Mouse (Mus musculus) layer of hippocampus, adult 9-11 months (tissue): ENCODE results near the gene Ciz1.

Experiments used
- DNase-seq: peaks from one replicate; pipeline ENCODE4 v3.0.0; 2022

Ciz1 gene

DNA sequence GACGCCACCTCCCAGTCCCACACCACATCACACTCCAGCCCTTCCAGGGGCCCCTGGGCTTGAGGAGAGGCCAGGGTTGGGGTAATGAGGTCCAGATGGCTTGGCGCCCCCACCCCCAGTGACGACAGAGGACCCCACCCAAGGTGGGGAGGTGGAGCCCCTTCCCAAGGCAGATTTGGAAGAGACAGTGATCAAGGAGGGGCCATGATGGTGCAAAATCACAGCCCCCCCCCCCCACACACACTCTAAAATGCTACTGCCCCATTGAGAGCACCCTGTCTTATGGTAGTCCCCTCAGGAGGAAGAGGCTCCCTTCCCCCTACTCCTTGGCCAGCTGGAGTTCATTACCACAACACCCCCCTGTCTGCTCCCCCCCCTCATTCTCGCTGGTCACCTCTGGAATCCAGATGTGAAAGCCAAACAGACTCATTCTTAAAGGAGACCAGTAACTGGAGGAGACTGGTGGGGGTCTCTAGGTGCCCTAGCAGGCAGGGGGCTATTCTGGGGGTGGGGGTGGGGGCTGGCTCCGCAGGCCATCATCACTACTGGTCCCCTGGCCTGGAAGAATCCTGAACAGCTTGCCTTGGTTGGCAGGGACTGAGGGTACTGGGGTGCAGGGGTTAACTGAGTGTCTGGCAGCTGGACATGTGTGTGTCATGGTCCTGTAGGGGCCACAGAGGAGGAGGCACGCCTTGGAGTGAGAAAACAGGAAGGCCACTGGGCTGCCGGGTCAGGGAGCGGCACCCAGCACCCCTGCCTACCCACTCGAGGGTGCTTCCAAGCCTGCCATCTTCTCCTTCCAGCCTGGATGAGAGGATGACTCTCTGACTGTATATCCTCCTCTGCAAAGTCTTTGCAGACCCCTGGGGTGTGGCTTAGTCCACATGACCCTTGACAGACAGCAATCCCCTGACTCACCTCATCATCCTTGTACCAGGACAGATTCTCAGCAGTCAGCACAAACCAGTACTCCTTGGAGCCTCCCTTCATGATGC is 32.2 kb upstream of the Ciz1 start:
- no peak for DNase-seq

DNA sequence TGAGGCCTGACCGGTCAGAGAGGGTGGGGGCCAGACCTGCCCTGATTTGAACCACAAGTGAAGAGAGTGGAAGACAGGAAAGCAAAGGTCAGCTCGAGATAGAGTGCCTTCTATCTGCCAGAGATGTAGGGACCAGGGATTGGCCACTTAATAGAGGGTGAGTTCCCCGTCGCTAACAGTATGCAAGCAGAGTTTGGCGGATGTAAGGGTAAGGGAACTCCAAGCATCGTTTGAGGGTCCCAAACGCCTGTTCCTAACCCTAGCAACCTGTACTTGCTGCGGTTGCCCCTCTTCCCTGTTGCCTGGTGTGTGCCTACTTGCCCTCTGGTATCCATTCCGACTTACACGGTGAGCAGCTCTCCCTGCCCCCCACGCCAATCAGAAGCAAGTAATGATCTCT is 31.4 kb upstream of the Ciz1 start:
- no peak for DNase-seq

GRCm38 (mm10) chr2:32321591-32322298 is 30.4 kb upstream of the Ciz1 start:
- DNase-seq: no peak

DNA sequence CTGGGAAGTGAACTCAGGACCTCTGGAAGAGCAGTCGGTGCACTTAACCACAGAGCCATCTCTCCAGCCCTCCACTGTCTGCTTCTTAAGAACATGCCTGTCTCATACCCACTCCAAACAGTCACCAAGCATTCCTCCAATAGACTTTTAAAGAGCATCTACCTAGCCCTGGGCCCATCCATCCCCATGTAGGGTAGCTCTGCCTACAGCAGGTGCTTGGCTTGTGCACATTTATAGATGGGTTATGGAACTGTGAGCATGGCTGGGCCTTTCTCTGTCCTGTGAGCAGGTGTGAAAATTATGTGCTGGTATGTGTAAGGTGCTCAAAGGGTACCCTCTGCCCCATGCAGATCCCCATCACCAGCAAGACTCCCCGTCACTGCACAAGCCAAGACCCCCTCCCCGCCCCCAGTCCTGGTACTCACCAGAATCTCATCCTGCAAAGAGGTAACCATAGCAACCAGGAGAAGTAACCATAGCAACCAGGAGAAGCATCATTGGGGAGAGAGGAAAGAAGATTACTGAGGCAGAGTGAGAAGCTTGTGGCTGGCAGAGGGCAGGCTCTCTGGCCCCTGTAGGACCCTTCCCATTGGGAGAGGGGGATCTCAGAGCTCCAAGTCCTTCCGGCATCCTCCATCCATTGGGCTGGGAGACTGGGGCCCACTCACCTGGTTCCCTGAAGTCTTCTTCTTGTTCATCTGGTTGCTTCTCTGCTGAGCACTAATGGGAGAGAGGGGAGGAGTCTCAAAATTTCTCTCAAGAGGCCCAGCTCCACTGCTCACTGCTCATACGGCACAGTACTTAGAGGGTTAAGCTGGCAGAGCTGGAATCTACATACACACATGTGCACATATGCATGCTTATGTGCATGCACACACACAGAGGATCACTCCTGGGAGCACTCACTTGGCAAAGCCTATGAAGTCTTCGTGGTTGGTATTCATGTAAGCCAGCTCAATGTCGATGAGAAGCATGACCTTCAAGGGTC is 29.1 kb upstream of the Ciz1 start:
- DNase-seq: no peak

DNA sequence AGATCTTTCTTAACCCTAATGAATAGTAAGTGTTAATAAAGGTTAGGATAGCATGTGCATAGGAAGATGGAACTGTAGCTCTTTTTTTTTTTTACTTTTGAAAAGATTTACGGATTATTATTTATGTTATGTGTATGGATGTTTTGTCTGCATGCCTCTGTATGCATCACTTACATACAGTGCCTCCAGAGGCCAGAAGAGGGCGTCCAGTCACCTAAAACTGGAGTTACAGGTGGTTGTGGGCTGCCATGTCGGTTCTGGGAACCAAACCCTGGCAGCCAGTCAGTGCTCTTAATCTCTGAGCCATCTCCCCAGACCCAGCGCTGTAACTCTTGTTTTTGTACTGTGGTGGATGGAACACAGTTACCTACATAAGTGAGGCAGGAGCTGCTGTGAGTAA is 27.8 kb upstream of the Ciz1 start:
- DNase-seq: no peak

DNA sequence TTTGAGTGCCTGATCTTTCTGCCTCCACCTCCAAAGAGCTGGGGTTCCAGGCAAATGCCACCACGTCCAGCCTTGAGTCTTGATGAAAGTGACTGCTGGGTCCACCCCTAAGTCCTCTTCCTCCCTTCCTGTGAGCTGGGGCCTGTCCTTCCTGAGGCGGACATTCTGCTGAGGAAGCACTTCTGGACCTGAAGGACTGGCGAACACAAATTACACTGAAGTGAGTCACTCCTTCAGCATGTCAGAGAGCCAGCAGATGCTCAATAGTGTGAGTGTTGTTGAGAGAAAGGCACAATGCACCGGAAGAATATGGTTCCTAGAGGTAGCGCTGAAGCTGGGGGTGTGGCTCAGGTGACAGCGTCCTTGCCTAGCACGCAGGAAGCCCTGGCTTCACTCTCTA is 26.8 kb upstream of the Ciz1 start:
- no peak for DNase-seq

DNA sequence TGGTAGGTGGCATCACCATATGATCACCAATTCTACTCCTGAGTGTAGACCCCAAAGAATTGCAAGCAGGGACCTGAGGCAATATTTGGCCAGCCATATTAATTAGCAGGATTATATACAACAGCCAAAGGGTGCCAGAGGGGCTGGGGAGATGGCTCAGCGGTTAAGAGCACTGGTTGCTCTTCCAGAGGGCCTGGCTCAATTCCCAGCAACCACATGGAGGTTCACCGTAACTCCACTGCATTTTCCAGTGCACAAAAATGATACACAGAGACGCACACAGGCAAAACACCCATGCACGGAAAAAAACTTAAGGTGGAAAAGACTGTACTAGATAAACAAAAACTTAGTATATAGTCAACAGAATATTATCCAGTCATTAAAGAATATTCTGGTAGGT is 24.9 kb upstream of the Ciz1 start:
- DNase-seq: no peak

DNA sequence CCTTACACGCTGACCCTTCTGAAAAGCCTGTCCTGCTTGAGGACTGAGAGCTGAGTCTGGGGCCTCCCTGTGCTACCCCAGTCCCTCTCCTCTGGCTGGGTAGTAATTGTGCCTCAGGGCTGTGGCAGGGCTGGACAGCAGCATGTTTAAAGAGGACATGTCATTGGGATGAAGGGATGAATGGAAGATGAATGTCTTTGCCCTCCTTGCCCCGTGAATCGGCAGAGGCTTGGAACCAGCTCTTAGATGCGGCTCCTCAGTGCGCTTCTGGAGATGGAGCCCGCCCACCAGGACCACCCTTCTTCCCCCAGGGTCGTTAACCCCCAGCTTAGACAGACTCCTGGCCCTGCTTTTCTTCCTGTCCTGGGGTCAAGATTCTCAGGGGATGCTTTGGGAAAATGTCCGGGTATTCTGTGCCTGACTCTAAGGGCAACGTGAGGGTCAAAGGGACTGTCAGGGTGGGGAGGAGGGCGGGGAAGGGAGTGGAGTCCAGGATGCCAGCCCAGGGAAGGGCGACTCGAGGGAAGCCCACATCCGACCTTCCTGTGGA is 23.1 kb upstream of the Ciz1 start:
- DNase-seq: no peak

DNA sequence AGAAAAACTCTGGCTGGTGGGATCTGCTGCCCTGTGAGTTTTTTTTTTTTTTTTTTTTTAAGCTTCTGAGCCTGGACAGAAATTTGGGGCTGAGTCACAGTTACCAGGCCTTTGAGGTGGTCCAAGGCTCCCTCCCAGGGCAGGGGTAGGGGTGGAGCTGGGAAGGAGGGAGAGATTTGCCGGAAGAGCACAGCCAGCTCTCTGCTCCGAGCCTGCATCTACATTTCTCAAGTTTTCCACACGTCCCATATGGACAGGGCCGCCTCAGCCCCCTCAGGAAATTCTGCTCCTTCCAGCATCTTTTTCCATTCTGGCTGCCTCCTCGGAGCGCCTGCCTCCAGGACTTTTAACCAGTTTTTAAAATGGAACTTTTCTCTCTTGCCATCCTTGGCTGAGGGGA is 22.6 kb upstream of the Ciz1 start:
- no peak for DNase-seq

- no peak for DNase-seq
Measured at GRCm38 (mm10) chr2:32332159-32332558, 20.0 kb upstream of the Ciz1 start.

DNA sequence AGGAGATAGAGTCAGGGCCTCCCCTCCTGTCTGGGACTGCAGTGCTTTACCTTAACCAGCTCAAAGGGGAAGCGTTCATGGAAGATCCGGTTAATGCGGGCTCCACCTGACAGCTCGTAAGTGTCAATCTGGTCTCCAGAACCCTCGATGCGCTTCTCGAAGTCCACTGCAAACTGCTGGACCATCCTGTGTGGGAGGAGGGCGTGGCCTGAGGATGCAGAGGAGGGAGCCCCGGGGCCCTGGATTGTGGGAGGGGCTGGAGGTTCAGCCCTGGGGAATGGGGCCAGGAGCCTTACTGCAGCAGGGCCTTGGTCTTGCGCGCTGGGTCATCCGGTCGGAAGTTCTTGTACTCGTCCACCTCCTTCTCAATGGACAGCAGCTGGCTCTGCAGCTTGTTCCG is 16.2 kb upstream of the Ciz1 start:
- DNase-seq: no peak

DNA sequence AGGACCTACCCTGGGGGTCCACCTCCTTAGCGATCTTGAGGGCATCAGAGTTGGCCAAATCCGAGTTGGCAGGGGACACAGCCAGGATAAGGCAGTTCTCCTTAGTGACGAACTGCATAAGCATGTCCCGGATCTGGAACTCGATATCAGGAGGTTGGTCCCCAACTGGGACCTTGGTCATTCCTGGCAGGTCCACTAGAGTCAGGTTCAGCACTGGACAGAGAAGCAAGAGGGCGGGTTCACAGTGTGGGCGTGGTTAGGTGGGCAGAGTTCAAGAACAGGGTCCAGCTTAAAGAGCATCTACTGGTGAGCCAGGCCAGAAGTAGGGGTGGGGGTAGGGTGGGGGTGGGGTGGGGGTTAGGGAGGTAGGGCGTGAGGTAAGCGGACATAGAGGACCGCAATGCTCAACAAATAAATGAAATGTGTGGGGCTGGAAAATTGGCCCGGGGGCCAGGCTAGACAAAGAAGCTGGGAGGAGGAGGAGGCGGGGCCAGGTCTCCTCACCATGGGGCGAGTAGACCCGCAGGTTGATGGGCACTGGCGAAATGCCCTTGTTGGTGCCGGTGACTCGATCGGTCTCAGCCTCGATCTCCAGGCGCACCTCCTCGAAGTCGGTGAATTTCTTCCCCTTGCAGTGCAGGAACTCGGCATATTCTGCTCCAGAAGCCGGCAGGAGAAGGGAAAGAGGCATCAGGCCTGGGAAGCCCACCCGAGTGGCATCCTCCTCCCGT is 12.1 kb upstream of the Ciz1 start:
- no peak for DNase-seq

GRCm38 (mm10) chr2:32340836-32341633 is 11.1 kb upstream of the Ciz1 start:
- peak; percentile 79 for DNase-seq

DNA sequence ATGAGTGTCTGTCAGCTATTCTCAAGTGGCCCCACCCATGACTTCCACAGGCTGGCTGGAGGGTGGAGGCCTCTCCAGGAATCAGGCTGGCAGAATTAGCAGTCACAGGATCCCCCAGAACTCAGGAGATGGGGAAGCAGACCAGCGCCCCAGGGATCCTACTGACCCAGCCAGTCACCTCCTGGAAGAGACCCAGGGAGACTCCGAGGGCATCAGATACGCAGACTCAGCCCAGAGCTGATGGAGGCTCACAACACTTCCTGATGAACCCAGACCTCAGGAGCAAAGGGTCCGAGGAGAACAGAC is 10.5 kb upstream of the Ciz1 start:
- DNase-seq: no peak

GRCm38 (mm10) chr2:32342039-32342438 is 10.1 kb upstream of the Ciz1 start:
- DNase-seq: no peak

DNA sequence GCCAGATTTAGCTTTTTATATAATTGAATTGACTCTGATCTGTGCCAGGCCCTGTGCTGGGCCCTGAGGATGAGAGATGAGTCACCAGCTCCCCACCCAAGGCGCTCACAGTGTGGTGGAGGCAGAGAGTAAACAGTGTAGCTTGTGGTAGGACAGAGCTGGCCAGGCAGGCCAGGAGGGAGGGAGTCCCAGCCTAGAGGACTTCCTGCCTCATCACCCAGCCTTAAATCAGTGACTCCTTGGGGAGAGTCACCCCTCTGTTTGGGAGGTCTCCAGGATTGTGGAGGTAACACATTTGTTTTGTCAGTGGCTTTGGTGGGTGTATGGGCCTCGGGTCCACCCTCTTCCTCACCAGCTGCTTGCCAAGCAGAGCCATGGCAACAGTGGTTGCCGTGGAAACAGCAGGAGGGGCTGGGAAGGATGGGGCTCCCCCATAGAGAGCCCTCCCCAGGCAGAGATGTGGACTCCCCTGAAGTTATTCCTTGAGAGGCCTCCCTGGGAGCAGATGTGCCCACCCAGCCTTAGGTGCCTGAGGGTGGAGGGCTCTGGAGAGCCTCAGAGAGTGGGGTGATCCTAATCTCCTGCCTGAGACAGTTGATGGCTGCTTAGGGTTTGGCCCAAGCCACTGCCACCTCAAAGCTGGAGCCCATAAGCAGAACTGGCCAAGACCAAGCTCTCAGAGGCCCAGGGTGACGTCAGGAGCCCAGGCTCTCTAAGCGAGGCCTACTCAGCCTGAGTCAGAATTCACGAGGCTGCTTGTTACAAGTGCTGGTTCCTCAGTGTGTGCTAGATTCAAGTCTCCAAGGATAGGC is 9.4 kb upstream of the Ciz1 start:
- peak; percentile 84 for DNase-seq

- no peak for DNase-seq
Measured at GRCm38 (mm10) chr2:32343351-32343671, 8.8 kb upstream of the Ciz1 start.

GRCm38 (mm10) chr2:32344056-32344455 is 8.1 kb upstream of the Ciz1 start:
- DNase-seq: peak; percentile 52

GRCm38 (mm10) chr2:32344598-32345321 is 7.4 kb upstream of the Ciz1 start:
- no peak for DNase-seq

DNA sequence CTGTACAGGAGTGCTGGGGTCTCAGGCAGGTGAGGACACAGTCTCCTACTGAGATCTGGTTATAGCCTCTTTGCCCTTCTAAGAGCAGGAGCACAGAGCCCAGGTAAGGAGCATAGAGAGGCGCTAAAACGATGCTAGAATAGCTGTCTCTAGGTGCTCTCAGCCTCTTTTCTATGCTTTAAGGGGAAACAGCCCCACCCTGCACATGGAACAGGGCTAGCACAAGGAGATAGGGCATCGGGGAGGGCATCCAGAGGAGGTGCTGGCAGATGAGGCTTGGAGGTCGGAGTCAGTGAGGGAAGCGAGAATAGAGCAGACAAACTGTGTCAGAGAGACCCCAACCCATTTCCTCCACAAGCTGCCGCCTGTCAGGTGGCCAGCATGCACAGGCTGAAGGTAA is 5.1 kb upstream of the Ciz1 start:
- DNase-seq: no peak
